Mouse (Mus musculus): ENCODE data around the gene Siah2. TPM values are rescaled to one million over a fixed set of nuclear protein-coding genes. Genes with fewer than 3 reads are reported as not detected.
A peak's percentile ranks its signal among the peaks of the same experiment; 100 is the strongest.

Siah2 gene
- polyA plus RNA-seq, 1 experiment, result 15.6 TPM

GRCm38 (mm10) chr3:58677615-58678014 is 14.6 kb downstream of the Siah2 start:
- TF ChIP-seq POLR2A (IDR thresholded peaks at IDR 0.05; ENCODE audit: extremely low read depth, insufficient read depth, low read length) (no peak), CTCF (IDR thresholded peaks at IDR 0.05; ENCODE audit: extremely low read depth, insufficient read depth, low read length) (no peak)
- Histone ChIP-seq H3K27ac (ENCODE audit: insufficient read depth, low read length) (no peak overlapping the region), H3K4me1 (ENCODE audit: control insufficient read depth, insufficient read depth, low read length) (peaks cover 16% of the 10 kb centered on the region), H3K4me3 (ENCODE audit: insufficient read depth, low read length) (no peak overlapping the region)

GRCm38 (mm10) chr3:58673295-58673694 is 18.9 kb downstream of the Siah2 start:
- Histone ChIP-seq H3K4me3 (ENCODE audit: insufficient read depth, low read length) (no peak overlapping the region), H3K4me1 (ENCODE audit: control insufficient read depth, insufficient read depth, low read length) (peaks cover 4% of the 10 kb centered on the region), H3K27ac (ENCODE audit: insufficient read depth, low read length) (no peak overlapping the region)
- TF ChIP-seq CTCF (IDR thresholded peaks at IDR 0.05; ENCODE audit: extremely low read depth, insufficient read depth, low read length) (no peak), POLR2A (IDR thresholded peaks at IDR 0.05; ENCODE audit: extremely low read depth, insufficient read depth, low read length) (no peak)

GRCm38 (mm10) chr3:58672481-58673183 is 19.6 kb downstream of the Siah2 start:
- no peak overlapping the region for H3K27ac ChIP-seq (ENCODE audit: insufficient read depth, low read length)
- peaks cover 2% of the 10 kb centered on the region; the same call in 1 of the 2 replicates for H3K4me1 ChIP-seq (ENCODE audit: control insufficient read depth, insufficient read depth, low read length)
- H3K4me3 ChIP-seq (ENCODE audit: insufficient read depth, low read length), result no peak overlapping the region
- TF ChIP-seq CTCF (IDR thresholded peaks at IDR 0.05; ENCODE audit: extremely low read depth, insufficient read depth, low read length), result no peak
- TF ChIP-seq POLR2A (IDR thresholded peaks at IDR 0.05; ENCODE audit: extremely low read depth, insufficient read depth, low read length), result no peak

GRCm38 (mm10) chr3:58671616-58672250 is 20.5 kb downstream of the Siah2 start:
- no peak for TF ChIP-seq CTCF (IDR thresholded peaks at IDR 0.05; ENCODE audit: extremely low read depth, insufficient read depth, low read length)
- TF ChIP-seq POLR2A (IDR thresholded peaks at IDR 0.05; ENCODE audit: extremely low read depth, insufficient read depth, low read length), result no peak
- H3K27ac ChIP-seq (ENCODE audit: insufficient read depth, low read length), result no peak overlapping the region
- no peaks in the 10 kb centered on the region for H3K4me1 ChIP-seq (ENCODE audit: control insufficient read depth, insufficient read depth, low read length)
- no peak overlapping the region for H3K4me3 ChIP-seq (ENCODE audit: insufficient read depth, low read length)

- TF ChIP-seq POLR2A (IDR thresholded peaks at IDR 0.05; ENCODE audit: extremely low read depth, insufficient read depth, low read length) (no peak), CTCF (IDR thresholded peaks at IDR 0.05; ENCODE audit: extremely low read depth, insufficient read depth, low read length) (no peak)
These were observed 28.2 kb downstream of the Siah2 start for GRCm38 (mm10) chr3:58663970-58664369.

GRCm38 (mm10) chr3:58660636-58661035 is 31.6 kb downstream of the Siah2 start:
- Histone ChIP-seq H3K27ac (ENCODE audit: insufficient read depth, low read length) (no peak overlapping the region), H3K4me3 (ENCODE audit: insufficient read depth, low read length) (no peak overlapping the region), H3K4me1 (ENCODE audit: control insufficient read depth, insufficient read depth, low read length) (no peaks in the 10 kb centered on the region)
- TF ChIP-seq POLR2A (IDR thresholded peaks at IDR 0.05; ENCODE audit: extremely low read depth, insufficient read depth, low read length) (no peak), CTCF (IDR thresholded peaks at IDR 0.05; ENCODE audit: extremely low read depth, insufficient read depth, low read length) (no peak)

More at GRCm38 (mm10) chr3:58663970-58664369, 28.2 kb downstream of the Siah2 start:
- Histone ChIP-seq H3K4me1 (ENCODE audit: control insufficient read depth, insufficient read depth, low read length) (no peaks in the 10 kb centered on the region), H3K4me3 (ENCODE audit: insufficient read depth, low read length) (no peak overlapping the region), H3K27ac (ENCODE audit: insufficient read depth, low read length) (no peak overlapping the region)

- H3K4me3 ChIP-seq (ENCODE audit: insufficient read depth, low read length), result no peak overlapping the region
- peak; percentile 32; the same call in 1 of the 2 replicates for TF ChIP-seq CTCF (IDR thresholded peaks at IDR 0.05; ENCODE audit: extremely low read depth, insufficient read depth, low read length)
- TF ChIP-seq POLR2A (IDR thresholded peaks at IDR 0.05; ENCODE audit: extremely low read depth, insufficient read depth, low read length), result no peak
- H3K27ac ChIP-seq (ENCODE audit: insufficient read depth, low read length), result no peak overlapping the region
- no peaks in the 10 kb centered on the region for H3K4me1 ChIP-seq (ENCODE audit: control insufficient read depth, insufficient read depth, low read length)
These were observed 34.8 kb downstream of the Siah2 start for GRCm38 (mm10) chr3:58657356-58657755.

- H3K4me1 ChIP-seq (ENCODE audit: control insufficient read depth, insufficient read depth, low read length), result no peaks in the 10 kb centered on the region
- no peak overlapping the region for H3K27ac ChIP-seq (ENCODE audit: insufficient read depth, low read length)
- no peak for TF ChIP-seq POLR2A (IDR thresholded peaks at IDR 0.05; ENCODE audit: extremely low read depth, insufficient read depth, low read length)
- peak; percentile 74 for TF ChIP-seq CTCF (IDR thresholded peaks at IDR 0.05; ENCODE audit: extremely low read depth, insufficient read depth, low read length)
- H3K4me3 ChIP-seq (ENCODE audit: insufficient read depth, low read length), result no peak overlapping the region
These were observed 36.7 kb downstream of the Siah2 start for GRCm38 (mm10) chr3:58655362-58656130.

- no peaks in the 10 kb centered on the region for H3K4me1 ChIP-seq (ENCODE audit: control insufficient read depth, insufficient read depth, low read length)
- no peak overlapping the region for H3K27ac ChIP-seq (ENCODE audit: insufficient read depth, low read length)
- no peak overlapping the region for H3K4me3 ChIP-seq (ENCODE audit: insufficient read depth, low read length)
- TF ChIP-seq CTCF (IDR thresholded peaks at IDR 0.05; ENCODE audit: extremely low read depth, insufficient read depth, low read length), result no peak
- TF ChIP-seq POLR2A (IDR thresholded peaks at IDR 0.05; ENCODE audit: extremely low read depth, insufficient read depth, low read length), result no peak
These were observed 38.3 kb downstream of the Siah2 start for GRCm38 (mm10) chr3:58653907-58654306.
